Mouse (Mus musculus): ENCODE results near the gene Mtfr1l. TPM values are rescaled to one million over a fixed set of nuclear protein-coding genes. Genes with fewer than 3 reads are reported as not detected.
"Not testable (repeated sequence)": the region's sequence is repeated elsewhere in the genome, so short reads cannot be mapped to it uniquely, and the experiment has no call there.

Mtfr1l gene
- total RNA-seq, 2 experiments from 2014 or later = 63.2 to 64.7 TPM

GRCm38 (mm10) chr4:134516981-134517380, 18.2 kb downstream of the Mtfr1l start:
- DNase-seq = no peak

GRCm38 (mm10) chr4:134515614-134516013, 19.6 kb downstream of the Mtfr1l start:
- DNase-seq = no peak

GRCm38 (mm10) chr4:134514309-134514930, 20.8 kb downstream of the Mtfr1l start:
- no peak for DNase-seq

DNA sequence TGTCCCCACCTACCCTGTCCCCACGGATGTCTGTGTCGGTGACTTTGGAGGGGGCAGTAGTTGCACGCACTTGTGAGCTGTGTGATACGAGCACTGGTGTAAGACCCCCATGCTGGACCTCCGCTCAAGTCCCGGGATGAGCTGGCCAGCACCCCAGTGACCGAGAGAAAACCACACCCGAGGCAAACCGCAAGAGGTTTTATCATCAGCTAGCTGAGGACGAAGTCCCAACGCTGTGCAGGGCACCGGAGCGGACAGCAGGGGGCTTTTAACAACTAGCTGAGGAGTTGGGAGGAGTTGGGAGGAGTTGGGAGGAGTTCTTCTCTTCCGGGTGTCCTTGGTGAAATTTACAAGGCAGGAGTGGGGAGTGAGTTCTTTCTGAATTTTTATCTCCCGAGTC, 22.4 kb downstream of the Mtfr1l start:
- DNase-seq = no peak

DNA sequence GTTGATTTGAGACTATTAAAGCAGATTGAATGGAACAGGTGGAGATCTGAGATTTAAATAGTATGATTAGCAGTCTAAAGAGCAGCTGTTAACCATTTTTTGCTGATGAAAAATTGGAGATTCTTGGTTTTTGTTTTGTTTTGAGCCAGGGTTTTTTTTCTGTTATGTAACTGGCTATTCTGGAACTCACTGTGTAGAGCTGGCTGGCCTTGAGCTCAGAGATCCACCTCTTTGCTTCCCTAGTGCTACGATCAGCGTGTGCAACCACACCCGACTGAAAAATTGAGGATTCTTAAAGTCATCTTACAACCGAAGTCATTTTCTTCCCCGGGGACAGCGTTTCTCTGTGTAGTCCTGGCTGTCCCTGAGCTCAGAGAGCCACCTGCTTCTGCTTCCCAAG, 23.5 kb downstream of the Mtfr1l start:
- no peak for DNase-seq

DNA sequence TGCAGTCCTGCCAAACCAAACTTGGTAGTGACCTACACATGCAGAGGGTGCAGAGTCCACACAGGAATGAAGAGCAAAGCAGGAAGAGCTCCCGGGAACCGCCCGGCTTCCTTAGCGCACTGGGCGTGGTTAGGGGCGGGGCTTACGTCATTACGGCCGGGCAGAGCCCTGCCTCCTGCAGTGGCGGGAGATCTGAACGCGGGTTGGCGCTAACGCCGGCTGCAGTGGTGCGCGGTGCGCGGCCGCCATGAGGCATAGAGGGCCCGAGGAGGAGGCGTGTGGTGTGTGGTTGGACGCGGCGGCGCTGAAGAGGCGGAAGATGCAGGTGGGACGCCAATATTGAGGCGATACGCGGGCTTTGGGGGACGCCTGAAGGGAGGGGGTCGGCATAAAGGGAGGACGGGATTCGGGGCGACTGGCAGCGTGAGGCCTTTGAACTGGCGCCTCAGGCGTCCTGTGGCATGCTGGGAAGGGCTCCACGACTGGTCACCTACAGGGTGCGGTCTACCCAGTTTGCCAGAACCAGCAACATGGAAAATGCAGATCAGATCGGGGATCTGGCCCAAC, 24.3 kb downstream of the Mtfr1l start, which contains the start of gene Aunip:
Gene Aunip (plus strand): TSS at position 155 of the 567 bp plus-strand sequence.
- DNase-seq = peak; percentile 77 to 80

GRCm38 (mm10) chr4:134510396-134510795, 24.8 kb downstream of the Mtfr1l start:
- no peak for DNase-seq

DNA sequence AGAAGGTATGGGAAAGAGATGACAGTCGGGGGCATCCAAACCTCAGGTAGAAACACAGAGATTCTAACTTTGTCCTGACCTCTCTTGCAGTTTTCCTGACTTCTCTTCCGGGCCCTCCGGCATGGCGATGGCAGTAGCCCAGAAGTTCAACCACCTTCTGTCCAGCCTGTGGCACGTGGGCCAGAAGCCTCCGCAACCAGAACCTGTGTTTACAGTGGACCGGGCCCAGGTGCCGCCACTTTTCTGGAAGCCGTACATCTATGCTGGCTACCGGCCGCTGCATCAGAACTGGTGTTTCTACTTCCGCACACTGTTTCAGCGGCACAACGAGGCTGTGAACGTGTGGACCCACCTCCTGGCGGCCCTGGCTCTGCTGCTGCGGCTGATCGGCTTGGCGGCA, 28.5 kb downstream of the Mtfr1l start:
- DNase-seq = no peak

DNA sequence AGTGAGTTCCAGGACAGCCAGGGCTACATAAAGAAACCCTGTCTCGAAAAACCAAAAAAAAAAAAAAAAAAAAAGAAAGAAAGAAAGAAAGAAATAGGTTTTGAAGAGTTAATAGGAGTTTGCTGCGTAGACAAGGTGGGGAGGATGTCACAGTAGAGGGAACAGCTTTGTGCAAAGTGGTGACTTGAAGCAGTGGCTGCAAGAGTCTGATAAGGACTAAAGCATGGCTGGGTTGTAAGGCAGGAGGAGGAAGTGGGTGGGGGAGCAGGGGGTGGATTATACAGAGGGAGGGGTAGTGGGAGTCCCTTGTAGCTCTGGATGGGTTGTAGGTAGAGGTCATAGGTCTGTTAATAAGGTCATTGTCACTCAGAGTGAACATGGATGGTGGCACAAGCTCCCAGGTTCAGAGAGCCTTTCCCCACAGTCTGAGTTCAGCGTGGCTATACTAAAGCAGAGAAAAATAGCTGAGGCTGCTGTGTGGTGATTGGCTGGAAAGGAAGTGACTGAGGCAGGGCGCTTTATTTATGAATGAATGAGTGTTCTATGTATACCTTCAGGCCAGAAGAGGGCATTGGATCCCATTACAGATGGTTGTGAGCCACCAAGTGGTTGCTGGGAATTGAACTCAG, 29.1 kb downstream of the Mtfr1l start:
- no peak for DNase-seq

DNA sequence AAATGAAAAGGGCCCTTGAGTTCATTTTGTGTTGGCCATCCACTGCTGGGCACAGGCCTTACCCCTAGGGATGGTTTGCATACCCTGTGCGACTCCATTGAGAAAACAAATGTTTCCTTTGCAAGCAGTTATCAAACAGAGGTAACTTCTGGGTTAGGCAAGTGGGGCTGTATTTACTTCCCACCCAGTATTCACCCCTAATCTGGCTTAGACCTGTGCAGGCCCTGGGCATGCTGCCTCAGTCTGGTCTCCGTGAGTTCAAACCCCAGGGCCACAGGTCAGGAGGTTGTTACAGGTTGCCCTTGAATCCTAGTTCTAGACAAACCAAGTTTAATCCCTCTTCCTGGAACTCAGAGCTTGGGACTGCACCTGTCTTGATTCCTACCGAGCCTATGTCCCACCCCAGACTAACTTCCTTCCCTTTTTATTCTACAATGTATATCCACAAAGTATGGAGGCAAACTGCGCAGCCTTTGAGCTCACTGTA, 29.8 kb downstream of the Mtfr1l start:
- no peak for DNase-seq

- no peak for DNase-seq
Observed at GRCm38 (mm10) chr4:134503686-134504357, 31.4 kb downstream of the Mtfr1l start.

DNA sequence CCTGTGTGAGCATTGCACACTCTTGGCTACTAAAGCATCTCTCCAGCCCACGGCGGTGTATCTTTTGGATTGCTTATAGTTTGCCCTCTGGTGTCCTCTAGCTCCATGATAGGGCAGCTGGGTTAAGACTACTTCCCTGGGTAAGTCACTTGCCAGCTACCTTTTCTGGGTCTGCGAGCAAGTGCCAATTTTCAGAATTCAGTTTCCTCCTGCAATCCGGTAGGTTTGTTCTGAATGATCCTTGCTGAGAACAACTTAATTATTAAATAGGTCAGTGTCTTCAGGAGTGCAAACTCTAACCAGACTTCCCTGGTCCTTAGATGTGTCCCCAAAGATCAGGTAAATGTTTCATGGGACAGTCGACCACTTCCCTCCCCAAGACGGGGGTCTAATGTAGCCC, 34.1 kb downstream of the Mtfr1l start:
- DNase-seq = no peak

- not testable (repeated sequence) for DNase-seq
Observed at GRCm38 (mm10) chr4:134498983-134499382, 36.2 kb downstream of the Mtfr1l start.

GRCm38 (mm10) chr4:134497986-134498731, 37.0 kb downstream of the Mtfr1l start:
- peak in 1 of 2 experiments; percentile 50 for DNase-seq

DNA sequence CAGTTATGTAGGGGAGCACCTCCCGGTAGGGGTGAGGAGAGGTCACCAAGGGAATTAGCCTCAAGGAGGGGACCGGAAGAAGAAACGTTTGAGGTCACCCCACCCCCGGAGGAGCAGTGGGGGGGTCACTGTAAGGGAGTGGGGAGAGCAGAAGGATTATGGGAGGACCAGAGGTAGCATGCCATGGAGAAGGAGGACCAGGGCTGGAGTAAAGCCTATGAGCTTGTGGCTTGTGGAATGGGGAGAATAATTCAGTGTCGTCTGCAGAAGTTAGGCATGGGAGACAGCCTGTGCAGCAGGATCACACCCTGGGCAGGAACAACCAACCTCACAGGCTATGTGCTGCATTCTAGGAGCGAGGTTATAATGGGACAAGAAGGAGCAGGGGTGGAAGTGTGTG, 38.0 kb downstream of the Mtfr1l start:
- DNase-seq = no peak

DNA sequence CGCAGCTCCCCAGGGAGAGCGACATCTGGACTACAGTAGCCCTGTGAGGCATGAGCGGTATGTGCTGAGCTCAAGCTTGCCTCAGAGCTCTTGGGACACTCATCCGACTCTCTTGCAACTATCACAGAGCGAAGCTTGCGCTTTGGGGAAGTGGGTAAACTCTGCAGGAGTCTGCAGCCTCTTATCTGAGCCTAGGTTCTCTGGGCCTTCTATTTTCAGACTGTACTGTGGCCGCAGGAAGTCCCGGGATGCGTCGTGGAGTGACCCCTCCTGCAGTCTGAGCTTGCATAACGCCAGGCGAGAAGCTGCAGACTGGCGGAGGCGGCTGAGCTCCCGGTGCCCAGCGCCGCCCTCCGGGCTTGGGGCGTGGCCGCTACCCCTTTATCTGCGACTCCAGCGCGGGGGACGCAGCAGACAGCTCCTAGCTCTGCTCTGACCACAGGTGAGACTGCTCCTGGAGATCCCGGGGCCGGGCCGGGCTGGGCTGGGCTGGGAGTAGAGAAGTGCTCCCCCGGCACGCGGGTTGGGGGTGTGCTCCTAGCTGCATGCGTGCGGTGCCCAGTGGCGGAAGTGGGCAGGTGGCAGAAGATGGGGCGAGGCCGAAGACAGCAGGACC, 38.5 kb downstream of the Mtfr1l start, which contains the start of gene Paqr7:
Gene Paqr7 (plus strand): TSS at position 103 of the 616 bp plus-strand sequence.
- DNase-seq = peak; percentile 79 to 84

GRCm38 (mm10) chr4:134495546-134495923, 39.7 kb downstream of the Mtfr1l start:
- no peak for DNase-seq

GRCm38 (mm10) chr4:134494780-134495545, 40.2 kb downstream of the Mtfr1l start:
- DNase-seq = no peak

- not testable (repeated sequence) for DNase-seq
Observed at GRCm38 (mm10) chr4:134494161-134494560, 41.0 kb downstream of the Mtfr1l start.

GRCm38 (mm10) chr4:134491716-134492115, 43.5 kb downstream of the Mtfr1l start:
- DNase-seq = no peak
